Mouse (Mus musculus): Measurements from ENCODE around the gene Spocd1. TPM values are rescaled to one million over a fixed set of nuclear protein-coding genes. Genes with fewer than 3 reads are reported as not detected.

Spocd1 gene
- polyA plus RNA-seq, 1 experiment from 2014 or later = not detected

- ATAC-seq = no peak
- no peak overlapping the region for H3K4me3 ChIP-seq
- H3K27ac ChIP-seq = no peak overlapping the region
- no peak overlapping the region for H3K4me2 ChIP-seq
- H3K9me3 ChIP-seq (replicated peaks) = no peaks in the 10 kb centered on the region
- no peak overlapping the region for H3K9ac ChIP-seq
- H3K27me3 ChIP-seq = 0 out of 2 replicates have a peak, but pooled peaks cover 3% of the 10 kb centered on the region
- 0 out of 2 replicates have a peak, but pooled peaks cover 6% of the 10 kb centered on the region for H3K4me1 ChIP-seq
- WGBS = 52% methylated on average over 2 of the region's 2 CpGs
- H3K36me3 ChIP-seq (ENCODE audit: poor library complexity, severe bottlenecking) = no peaks in the 10 kb centered on the region
These were observed 25.5 kb downstream of the Spocd1 start for GRCm38 (mm10) chr4:129954527-129954926.

- ATAC-seq = peak; percentile 90
- peaks cover 7% of the 10 kb centered on the region; the same call in 1 of the 2 replicates for H3K27me3 ChIP-seq
- no peaks in the 10 kb centered on the region for H3K36me3 ChIP-seq (ENCODE audit: poor library complexity, severe bottlenecking)
- peak overlapping the region; percentile 58 for H3K9ac ChIP-seq
- peak overlapping the region; percentile 47 for H3K4me3 ChIP-seq
- WGBS = under 1% methylated on average over 37 of the region's 37 CpGs
- no peaks in the 10 kb centered on the region for H3K9me3 ChIP-seq (replicated peaks)
- peak overlapping the region; percentile 96 for H3K4me2 ChIP-seq
- peaks cover 30% of the 10 kb centered on the region for H3K4me1 ChIP-seq
- peak overlapping the region; percentile 73 for H3K27ac ChIP-seq
These were observed 31.3 kb downstream of the Spocd1 start for GRCm38 (mm10) chr4:129960180-129960944.

DNA sequence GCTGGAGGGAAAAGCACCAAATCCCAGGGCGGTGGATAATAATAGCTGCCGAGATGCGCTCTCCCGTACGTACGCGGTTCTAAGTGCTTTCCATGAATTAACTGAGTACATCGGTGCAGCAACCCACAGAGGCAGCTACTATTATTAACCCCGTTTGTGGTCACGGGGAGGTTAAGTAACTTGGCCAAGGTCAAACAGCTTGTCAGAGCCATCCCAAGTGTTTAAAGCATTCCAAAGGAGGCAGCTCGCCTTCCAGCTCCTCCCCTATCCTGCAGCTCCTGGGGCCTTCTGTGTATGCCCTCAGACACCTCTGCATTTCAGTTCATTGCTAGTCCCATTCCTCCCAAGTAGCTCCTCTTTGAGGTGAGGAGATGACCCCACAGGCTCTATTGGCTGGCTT, 36.2 kb downstream of the Spocd1 start:
- ATAC-seq = no peak
- Histone ChIP-seq H3K9ac (no peak overlapping the region), H3K4me2 (no peak overlapping the region), H3K4me3 (no peak overlapping the region), H3K4me1 (peaks cover 59% of the 10 kb centered on the region), H3K9me3 (replicated peaks) (no peaks in the 10 kb centered on the region), H3K36me3 (ENCODE audit: poor library complexity, severe bottlenecking) (no peaks in the 10 kb centered on the region), H3K27ac (peak overlapping the region; percentile 91; the same call in 1 of the 2 replicates), H3K27me3 (peaks cover 5% of the 10 kb centered on the region; the same call in 1 of the 2 replicates)
- 71% methylated on average over 11 of the region's 11 CpGs for WGBS

- no peak overlapping the region for H3K4me3 ChIP-seq
- peaks cover 59% of the 10 kb centered on the region for H3K4me1 ChIP-seq
- no peaks in the 10 kb centered on the region for H3K36me3 ChIP-seq (ENCODE audit: poor library complexity, severe bottlenecking)
- peaks cover 3% of the 10 kb centered on the region for H3K27me3 ChIP-seq
- H3K9me3 ChIP-seq (replicated peaks) = no peaks in the 10 kb centered on the region
- peak; percentile 54 for ATAC-seq
- 1% methylated on average over 10 of the region's 10 CpGs for WGBS
- peak overlapping the region; percentile 30; the same call in 1 of the 2 replicates for H3K9ac ChIP-seq
- peak overlapping the region; percentile 91 for H3K27ac ChIP-seq
- H3K4me2 ChIP-seq = peak overlapping the region; percentile 42
These were observed 37.2 kb downstream of the Spocd1 start for GRCm38 (mm10) chr4:129966201-129966600.

GRCm38 (mm10) chr4:129967024-129968014, 38.3 kb downstream of the Spocd1 start:
- Histone ChIP-seq H3K4me2 (peak overlapping the region; percentile 43), H3K4me3 (no peak overlapping the region; the same call in 1 of the 2 replicates), H3K36me3 (ENCODE audit: poor library complexity, severe bottlenecking) (no peaks in the 10 kb centered on the region), H3K27ac (peak overlapping the region; percentile 91), H3K9ac (peak overlapping the region; percentile 48), H3K9me3 (replicated peaks) (no peaks in the 10 kb centered on the region), H3K4me1 (peaks cover 67% of the 10 kb centered on the region), H3K27me3 (peaks cover 3% of the 10 kb centered on the region)
- 10% methylated on average over 13 of the region's 13 CpGs for WGBS
- peak; percentile 83 for ATAC-seq

DNA sequence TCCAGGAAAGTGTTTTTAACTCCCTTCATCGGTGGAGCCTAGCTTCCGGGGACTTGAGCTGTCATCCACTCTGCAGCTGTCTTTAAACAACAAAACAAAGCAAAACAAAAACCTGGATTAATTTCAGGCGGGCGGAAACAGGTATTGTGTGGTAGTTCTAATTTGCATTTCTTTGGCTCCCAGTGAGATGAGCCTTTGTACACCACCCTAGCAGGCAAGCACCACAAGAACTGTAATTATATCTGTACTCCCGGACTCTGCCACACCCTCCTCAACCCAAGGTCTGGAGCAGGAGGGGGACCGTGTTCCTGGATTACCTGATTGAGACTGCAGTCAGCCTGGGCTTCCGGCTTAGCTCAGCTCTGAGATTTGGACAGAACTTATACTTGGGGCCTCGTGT, 41.1 kb downstream of the Spocd1 start:
- Histone ChIP-seq H3K4me3 (no peak overlapping the region), H3K4me1 (peaks cover 77% of the 10 kb centered on the region), H3K27me3 (peaks cover 9% of the 10 kb centered on the region), H3K36me3 (ENCODE audit: poor library complexity, severe bottlenecking) (no peaks in the 10 kb centered on the region), H3K27ac (no peak overlapping the region), H3K9ac (no peak overlapping the region), H3K4me2 (no peak overlapping the region), H3K9me3 (replicated peaks) (no peaks in the 10 kb centered on the region)
- 9% methylated on average over 8 of the region's 8 CpGs for WGBS
- no peak for ATAC-seq

DNA sequence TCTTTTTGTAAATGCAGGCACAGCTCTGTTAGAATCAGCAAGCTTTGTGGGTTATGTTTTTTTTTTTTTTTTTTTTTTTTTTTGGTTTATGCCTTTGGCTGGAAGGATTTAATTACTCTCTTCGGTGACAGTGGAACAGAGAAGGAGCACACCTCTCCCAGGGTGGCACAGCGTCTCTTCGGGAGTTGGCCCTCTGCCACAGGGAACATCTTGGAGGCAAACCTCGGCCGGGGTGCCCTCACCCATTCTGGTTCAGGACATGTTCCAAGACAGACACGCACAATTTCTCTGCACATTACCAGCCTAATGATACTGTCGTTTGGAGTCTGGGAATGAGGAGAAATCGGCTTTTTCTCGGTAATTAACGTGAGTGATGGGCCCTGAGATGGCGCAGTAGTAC, 41.8 kb downstream of the Spocd1 start:
- peaks cover 70% of the 10 kb centered on the region for H3K4me1 ChIP-seq

DNA sequence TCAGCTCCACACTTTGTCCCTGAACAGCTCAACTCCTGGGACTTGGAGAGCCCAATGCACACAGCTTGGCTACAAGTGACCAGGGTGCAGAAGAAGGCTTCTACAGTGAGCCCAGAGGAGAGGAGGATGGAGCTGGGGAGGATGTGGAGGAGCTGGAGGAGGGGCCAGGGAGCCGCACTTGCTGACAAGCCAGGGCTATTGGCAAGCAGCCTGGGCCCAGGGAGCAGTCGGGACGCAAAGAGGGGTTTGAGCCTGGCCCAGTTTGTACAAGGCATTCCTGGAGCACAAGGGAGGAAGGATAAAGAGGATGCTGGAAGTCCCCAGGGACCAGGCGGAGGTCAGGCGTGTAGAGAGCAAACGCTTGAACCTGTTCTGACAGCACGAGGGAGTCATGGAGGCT, 42.9 kb downstream of the Spocd1 start:
- Histone ChIP-seq H3K36me3 (ENCODE audit: poor library complexity, severe bottlenecking) (no peaks in the 10 kb centered on the region), H3K9ac (0 out of 2 replicates have a peak overlapping the region, but pooled peaks have one; percentile 23), H3K9me3 (replicated peaks) (no peaks in the 10 kb centered on the region), H3K27ac (no peak overlapping the region), H3K4me1 (peaks cover 59% of the 10 kb centered on the region), H3K4me3 (no peak overlapping the region), H3K27me3 (peaks cover 19% of the 10 kb centered on the region), H3K4me2 (no peak overlapping the region)
- ATAC-seq = no peak
- WGBS = 36% methylated on average over 7 of the region's 7 CpGs

More for the DNA sequence above, 41.8 kb downstream of the Spocd1 start:
- Histone ChIP-seq H3K4me3 (no peak overlapping the region), H3K9me3 (replicated peaks) (no peaks in the 10 kb centered on the region), H3K4me2 (no peak overlapping the region), H3K9ac (no peak overlapping the region), H3K36me3 (ENCODE audit: poor library complexity, severe bottlenecking) (no peaks in the 10 kb centered on the region), H3K27me3 (peaks cover 13% of the 10 kb centered on the region), H3K27ac (no peak overlapping the region)
- no peak for ATAC-seq
- 67% methylated on average over 11 of the region's 11 CpGs for WGBS

DNA sequence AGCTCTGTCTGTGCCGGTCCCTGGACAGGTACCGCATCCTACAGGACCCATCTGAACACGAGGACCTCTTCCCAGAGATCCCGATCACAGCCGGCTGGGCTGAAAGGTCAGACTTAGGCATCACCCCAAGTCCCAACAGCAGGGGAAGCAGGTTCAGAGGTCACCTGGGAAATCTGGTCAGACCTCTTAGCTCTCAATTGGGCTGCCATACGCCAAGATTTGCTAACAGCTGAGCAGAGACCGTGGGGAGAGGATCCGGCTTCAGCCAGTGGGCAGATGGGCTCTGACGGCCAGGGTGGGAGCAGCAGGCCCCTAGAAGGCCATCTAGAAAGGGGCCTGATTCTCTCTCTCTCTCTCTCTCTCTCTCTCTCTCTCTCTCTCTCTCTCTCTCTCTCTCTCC, 45.2 kb downstream of the Spocd1 start:
- H3K9ac ChIP-seq = no peak overlapping the region
- H3K27me3 ChIP-seq = peaks cover 20% of the 10 kb centered on the region
- H3K27ac ChIP-seq = no peak overlapping the region
- H3K4me3 ChIP-seq = no peak overlapping the region
- ATAC-seq = no peak
- H3K4me1 ChIP-seq = peaks cover 47% of the 10 kb centered on the region
- 67% methylated on average over 9 of the region's 9 CpGs for WGBS
- H3K9me3 ChIP-seq (replicated peaks) = no peaks in the 10 kb centered on the region
- H3K36me3 ChIP-seq (ENCODE audit: poor library complexity, severe bottlenecking) = no peaks in the 10 kb centered on the region
- no peak overlapping the region for H3K4me2 ChIP-seq

GRCm38 (mm10) chr4:129977256-129977655, 48.2 kb downstream of the Spocd1 start:
- Histone ChIP-seq H3K9me3 (replicated peaks) (no peaks in the 10 kb centered on the region), H3K27me3 (peaks cover 39% of the 10 kb centered on the region), H3K27ac (no peak overlapping the region), H3K4me2 (no peak overlapping the region), H3K36me3 (ENCODE audit: poor library complexity, severe bottlenecking) (no peaks in the 10 kb centered on the region), H3K9ac (no peak overlapping the region), H3K4me3 (no peak overlapping the region), H3K4me1 (peaks cover 36% of the 10 kb centered on the region)
- no peak for ATAC-seq
- WGBS = 74% methylated on average over 4 of the region's 4 CpGs

DNA sequence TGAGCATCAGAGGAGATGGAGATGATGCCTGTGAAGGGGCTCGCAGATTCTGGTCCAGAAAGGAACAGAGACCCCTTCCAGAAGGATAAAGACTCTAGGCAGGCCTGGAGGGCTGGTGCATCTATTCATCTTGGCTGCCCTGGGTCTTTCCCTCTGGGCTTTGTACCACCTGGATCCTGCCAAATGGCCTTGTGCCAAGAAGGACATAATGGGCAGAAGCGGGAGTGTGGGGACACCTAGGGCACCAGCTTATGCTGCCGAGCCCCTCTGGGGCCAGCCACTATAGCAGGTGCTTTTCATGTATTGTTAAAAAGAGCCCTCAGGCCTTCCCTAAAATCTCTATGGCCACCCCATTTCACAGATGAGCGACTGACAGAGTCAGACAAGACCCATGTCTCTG, 49.2 kb downstream of the Spocd1 start:
- Histone ChIP-seq H3K4me1 (peaks cover 36% of the 10 kb centered on the region), H3K9me3 (replicated peaks) (no peaks in the 10 kb centered on the region), H3K4me2 (no peak overlapping the region), H3K27ac (no peak overlapping the region), H3K27me3 (peaks cover 45% of the 10 kb centered on the region), H3K36me3 (ENCODE audit: poor library complexity, severe bottlenecking) (no peaks in the 10 kb centered on the region), H3K4me3 (no peak overlapping the region), H3K9ac (no peak overlapping the region)
- ATAC-seq = no peak
- WGBS = 48% methylated on average over 4 of the region's 4 CpGs

DNA sequence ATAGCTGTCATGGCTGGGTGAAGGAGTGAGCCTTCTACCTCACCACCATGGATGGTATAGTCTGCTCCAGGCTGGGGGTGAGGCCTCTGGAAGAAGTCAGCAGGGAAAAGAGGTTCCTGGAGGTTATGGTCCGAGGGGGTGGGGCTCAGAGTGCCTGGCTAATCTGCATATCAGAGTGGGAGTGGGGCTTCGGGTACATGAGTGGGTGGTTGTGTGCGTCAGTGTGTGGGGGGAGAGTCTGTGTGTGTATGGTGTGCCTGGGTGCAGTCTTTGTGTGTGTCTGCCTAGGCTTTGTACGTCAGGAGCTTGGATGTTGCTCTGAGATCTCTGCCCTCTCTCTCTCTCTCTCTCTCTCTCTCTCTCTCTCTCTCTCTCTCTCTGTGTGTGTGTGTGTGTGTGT, 49.9 kb downstream of the Spocd1 start:
- Histone ChIP-seq H3K27ac (no peak overlapping the region), H3K4me2 (no peak overlapping the region), H3K9ac (no peak overlapping the region), H3K36me3 (ENCODE audit: poor library complexity, severe bottlenecking) (no peaks in the 10 kb centered on the region), H3K9me3 (replicated peaks) (no peaks in the 10 kb centered on the region), H3K4me3 (no peak overlapping the region), H3K4me1 (peaks cover 37% of the 10 kb centered on the region), H3K27me3 (peaks cover 47% of the 10 kb centered on the region)
- ATAC-seq = no peak
- 59% methylated on average over 4 of the region's 4 CpGs for WGBS

All from forebrain, embryonic 13.5 days (tissue).